Comparison of ENCODE assay signal across 8 mouse cellular contexts in genomic region chr12:80083937-80084336, GRCm38 (mm10). TPM values are rescaled to one million over a fixed set of nuclear protein-coding genes. Genes with fewer than 3 reads are reported as not detected.
A peak's percentile ranks its signal among the peaks of the same experiment; 100 is the strongest.
DNase-seq lines count a peak whose midpoint lies in the region; ATAC-seq and TF ChIP-seq lines count a peak whose summit lies in the region.

No protein-coding gene starts in this region.

- WGBS in lung, adult 2 months, result 14% methylated on average over 3 of the region's 3 CpGs
- 27% methylated on average over 3 of the region's 3 CpGs for WGBS in forebrain, embryonic 11.5 days

- no peak overlapping the region for H3K4me2 ChIP-seq in forebrain, embryonic 11.5 days (ENCODE audit: low read depth, low read length, severe bottlenecking)

- H3K9ac ChIP-seq in forebrain, embryonic 11.5 days (ENCODE audit: low read length), result no peak overlapping the region

- H3K9me3 ChIP-seq in forebrain, embryonic 11.5 days (ENCODE audit: control insufficient read depth, low read length), result no peaks in the 10 kb centered on the region

- no peak overlapping the region for H3K27ac ChIP-seq in forebrain, embryonic 11.5 days (ENCODE audit: low read depth, low read length)

- no peak for ATAC-seq in forebrain, embryonic 11.5 days (replicated peaks; ENCODE audit: low FRiP score)

- no peaks in the 10 kb centered on the region for H3K27me3 ChIP-seq in forebrain, embryonic 11.5 days (ENCODE audit: control insufficient read depth, insufficient read depth, low read length)

- H3K4me1 ChIP-seq in lung, adult 2 months (ENCODE audit: control insufficient read depth, insufficient read depth, low read length), result peaks cover 28% of the 10 kb centered on the region
- 0 out of 2 replicates have a peak, but pooled peaks cover 2% of the 10 kb centered on the region for H3K4me1 ChIP-seq in forebrain, embryonic 11.5 days (replicated peaks; ENCODE audit: control insufficient read depth, insufficient read depth, low read length)

- no peak for TF ChIP-seq CTCF in lung, adult 2 months (IDR thresholded peaks at IDR 0.05; ENCODE audit: insufficient read depth, low read length)

- no peaks in the 10 kb centered on the region for H3K36me3 ChIP-seq in forebrain, embryonic 11.5 days (ENCODE audit: control insufficient read depth, insufficient read depth, low read length)

- peak; percentile 34; the same call in 1 of the 2 replicates for TF ChIP-seq POLR2A in lung, adult 2 months (IDR thresholded peaks at IDR 0.05; ENCODE audit: borderline replicate concordance, extremely low read depth, low read depth, low read length)

- intact Hi-C loops in gastrocnemius, postnatal 36 days (cut with DNase I), result loop anchor here (5.0 kb wide), 1 partner anchor 117 kb away; no protein-coding TSS in a partner anchor

- no peak overlapping the region for H3K4me3 ChIP-seq in lung, adult 2 months (replicated peaks; ENCODE audit: extremely low read depth, low read depth, low read length)
- H3K4me3 ChIP-seq in forebrain, embryonic 11.5 days (ENCODE audit: low read depth, low read length), result no peak overlapping the region

- DNase-seq in 416B (ENCODE audit: low read depth), result peak; percentile 98
- peak; percentile 80 for DNase-seq in adrenal gland, postnatal 10 days
- peak; percentile 50 to 59 for DNase-seq in gastrocnemius, postnatal 36 days
- peak; percentile 83 for DNase-seq in kidney, adult 11 months
- DNase-seq in lung, adult 2 months, result peak; percentile 71
- DNase-seq in testis, postnatal 10 days (ENCODE audit: low spot score), result peak; percentile 65
- DNase-seq in frontal cortex, postnatal 10 days (ENCODE audit: low spot score in 2 of 2), result no peak
- no peak for DNase-seq in forebrain, embryonic 11.5 days (ENCODE audit: low spot score)

RNA-seq across cellular contexts. Expression of gene Zfp36l1, which starts 28.9 kb away (rescaled TPM):
- 100 to 1,000 TPM; 190 to 228 TPM for total RNA-seq in adrenal gland, postnatal 10 days (2021)
- total RNA-seq in gastrocnemius, postnatal 36 days (2021), result 10 to 100 TPM; 25.0 to 29.8 TPM
- polyA plus RNA-seq in lung, adult 2 months (2012; rRNA removed), result 261 and 286 TPM in 2 replicates
- 164 and 173 TPM in 2 replicates for polyA plus RNA-seq in forebrain, embryonic 11.5 days (2014; fragmentation: Nextera tagmentation; extraction: Ambion mirVana)

Comparison
In these comparisons a context has a peak if more than half of its experiments do, and no peak if none do; other contexts are left out.
1. DNase-seq: peak in 416B (single experiment), adrenal gland, postnatal 10 days (single experiment), gastrocnemius, postnatal 36 days (2 of 2), kidney, adult 11 months (single experiment), lung, adult 2 months (single experiment) and testis, postnatal 10 days (single experiment); none in frontal cortex, postnatal 10 days (0 of 2) and forebrain, embryonic 11.5 days (single experiment).
2. RNA of gene Zfp36l1, which starts 28.9 kb away (total RNA-seq): 190 to 228 TPM in adrenal gland, postnatal 10 days; 25.0 to 29.8 TPM in gastrocnemius, postnatal 36 days; every median in the first group is over 4 times any median in the second.